Mouse (Mus musculus) embryonic facial prominence, embryonic 11.5 days (tissue): Measurements from ENCODE around the gene H2-D1. TPM values are rescaled to one million over a fixed set of nuclear protein-coding genes. Genes with fewer than 3 reads are reported as not detected.
"Not testable (repeated sequence)": the region's sequence is repeated elsewhere in the genome, so short reads cannot be mapped to it uniquely, and the experiment has no call there.

Experiments used
- ATAC-seq: fragments of 200-750 bp; cut with Nextera tagmentation; replicated peaks from 2 replicates; pipeline ENCODE4 v1.8.0; 2017; ENCODE audit warnings: low read depth; ENCODE audit not compliant: insufficient number of reproducible peaks, low FRiP score, low TSS enrichment
- DNase-seq: peaks from one replicate; pipeline ENCODE4 v3.0.0-alpha.2; 2015; ENCODE audit warnings: low spot score
- H3K27ac ChIP-seq: fragments of 300-500 bp; sonication (generic); replicated peaks from 2 replicates; pipeline ENCODE4 v1.5.1; 2014; ENCODE audit warnings: mild to moderate bottlenecking, low read depth, low read length, control low read depth
- H3K27me3 ChIP-seq: fragments of 300-500 bp; sonication (generic); 2 replicates; pipeline ENCODE4 v1.6.1; 2014; ENCODE audit warnings: mild to moderate bottlenecking, low read length, moderate library complexity, mixed read lengths; ENCODE audit not compliant: control insufficient read depth, insufficient read depth
- H3K36me3 ChIP-seq: fragments of 300-500 bp; sonication (generic); replicated peaks from 2 replicates; pipeline ENCODE4 v1.6.1; 2014; ENCODE audit warnings: low read depth, mild to moderate bottlenecking, low read length, moderate library complexity, mixed read lengths; ENCODE audit not compliant: control insufficient read depth, insufficient read depth
- H3K4me1 ChIP-seq: fragments of 300-500 bp; sonication (generic); 2 replicates; pipeline ENCODE4 v1.6.1; 2014; ENCODE audit warnings: low read length, mixed read lengths; ENCODE audit not compliant: control insufficient read depth, insufficient read depth
- H3K4me2 ChIP-seq: fragments of 300-500 bp; sonication (generic); 2 replicates; pipeline ENCODE4 v1.6.1; 2014; ENCODE audit warnings: low read depth, mild to moderate bottlenecking, control low read depth, low read length, moderate library complexity
- H3K4me3 ChIP-seq: fragments of 300-500 bp; sonication (generic); 2 replicates; pipeline ENCODE4 v1.5.1; 2014; ENCODE audit warnings: low read depth, low read length, control low read depth
- H3K9ac ChIP-seq: fragments of 300-500 bp; sonication (generic); replicated peaks from 2 replicates; pipeline ENCODE4 v1.6.1; 2014; ENCODE audit warnings: mild to moderate bottlenecking, control low read depth, low read length
- H3K9me3 ChIP-seq: fragments of 300-500 bp; sonication (generic); replicated peaks from 2 replicates; pipeline ENCODE4 v1.6.1; 2016; ENCODE audit warnings: mild to moderate bottlenecking, low read length, inconsistent platforms, mixed read lengths; ENCODE audit not compliant: control insufficient read depth
- WGBS: fragments of 180-500 bp; shearing (Covaris S2); extraction: QIAGEN DNeasy Blood & Tissue Kit; methylation state at CpG from one replicate; pipeline ENCODE4 v1.1.7; 2014; 5-methylcytosine and 5-hydroxymethylcytosine counted together
- polyA plus RNA-seq: library from polyadenylated mRNA; unstranded; fragments of >200 nt; fragmentation: Nextera tagmentation; extraction: Ambion mirVana; gene quantifications from 2 replicates; pipeline ENCODE4 v1.2.1, GENCODE M21; 2014

Gene H2-D1
- polyA plus RNA-seq, 1 experiment from 2014 or later = 18.8 TPM

GRCm38 (mm10) chr17:35285431-35285830 lies 22.9 kb downstream of the H2-D1 start:
- Histone ChIP-seq H3K27me3 (no peaks in the 10 kb centered on the region), H3K4me2 (no peak overlapping the region), H3K36me3 (no peaks in the 10 kb centered on the region), H3K4me1 (no peaks in the 10 kb centered on the region), H3K27ac (no peak overlapping the region), H3K9ac (no peak overlapping the region), H3K9me3 (no peaks in the 10 kb centered on the region), H3K4me3 (no peak overlapping the region)
- no peak for ATAC-seq
- no peak for DNase-seq

GRCm38 (mm10) chr17:35295796-35296195 lies 33.3 kb downstream of the H2-D1 start:
- WGBS = 3% methylated on average over 5 of the region's 5 CpGs

DNA sequence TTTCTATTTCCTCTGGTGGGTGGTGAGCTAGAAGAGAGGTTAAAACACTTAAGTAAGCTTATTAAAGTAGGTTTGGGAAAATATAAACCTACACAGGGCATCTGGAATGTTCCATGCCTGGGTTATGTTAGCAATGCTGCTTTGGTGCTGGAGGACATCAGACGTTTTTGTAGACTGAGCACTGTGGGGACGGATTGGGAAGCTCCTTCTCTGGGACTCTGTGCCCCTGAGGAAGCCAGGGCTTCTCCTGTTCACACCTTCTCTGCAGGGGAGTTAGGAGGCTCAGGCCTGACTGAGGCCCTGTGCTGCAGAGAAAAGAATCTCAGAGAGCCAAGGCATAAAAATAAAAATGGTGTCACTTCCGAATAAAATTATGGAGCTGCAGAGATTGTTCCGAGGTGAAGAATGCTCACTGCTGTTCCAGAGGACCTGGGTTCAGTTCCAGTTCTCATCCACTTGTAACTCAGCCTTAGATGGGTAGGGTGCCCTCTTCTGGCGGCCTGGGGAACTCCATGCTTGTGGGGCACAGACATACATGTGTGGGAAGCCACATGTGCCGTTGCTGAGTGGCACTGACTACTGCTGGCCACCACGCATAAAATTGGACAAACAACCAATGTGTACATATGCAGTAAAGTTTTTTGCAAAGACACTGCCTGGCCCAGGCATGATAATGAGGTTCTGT lies 37.9 kb downstream of the H2-D1 start:
- not testable (repeated sequence) for H3K27me3 ChIP-seq, ATAC-seq
- 85% methylated on average over 7 of the region's 7 CpGs for WGBS

More at GRCm38 (mm10) chr17:35295796-35296195, 33.3 kb downstream of the H2-D1 start:
- not testable (repeated sequence) for H3K27ac ChIP-seq, H3K9ac ChIP-seq, H3K4me2 ChIP-seq, H3K36me3 ChIP-seq, H3K27me3 ChIP-seq, ATAC-seq, H3K9me3 ChIP-seq, H3K4me1 ChIP-seq, H3K4me3 ChIP-seq
- DNase-seq = peak; percentile 57

DNA sequence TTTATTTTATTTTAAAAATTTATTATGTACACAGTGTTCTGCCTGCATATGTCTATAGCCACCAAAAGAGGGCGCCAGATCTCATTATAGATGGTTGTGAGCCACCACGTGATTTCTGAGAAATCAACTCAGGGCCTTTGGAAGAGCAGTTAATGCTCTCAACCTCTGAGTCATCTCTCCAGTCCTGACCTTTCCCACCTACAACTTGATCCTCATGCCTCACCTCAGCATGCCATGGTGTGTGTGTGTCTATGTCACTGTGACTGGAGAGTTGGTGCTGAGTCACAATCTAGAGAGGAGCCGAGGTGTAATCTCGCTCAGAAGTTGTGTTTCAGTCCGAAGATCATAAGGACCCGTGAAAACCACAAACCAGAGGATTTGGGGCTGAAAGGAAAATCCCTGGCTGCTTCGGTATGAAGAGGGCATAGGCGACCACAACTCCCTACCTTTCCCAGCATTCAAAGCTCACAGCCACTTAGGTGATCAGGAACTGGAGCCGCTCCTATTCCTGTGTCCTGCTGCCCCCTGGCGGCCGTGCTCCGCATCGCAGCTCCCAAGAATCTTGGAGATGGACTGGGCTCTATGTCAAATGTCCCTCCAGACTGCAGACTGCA lies 39.2 kb downstream of the H2-D1 start:
- 27% methylated on average over 13 of the region's 13 CpGs for WGBS
- ATAC-seq = no peak

More for the DNA sequence above, 37.9 kb downstream of the H2-D1 start:
- H3K9me3 ChIP-seq, H3K4me2 ChIP-seq, H3K36me3 ChIP-seq, H3K9ac ChIP-seq, DNase-seq, H3K4me1 ChIP-seq, H3K4me3 ChIP-seq, H3K27ac ChIP-seq: not testable (repeated sequence)

DNA sequence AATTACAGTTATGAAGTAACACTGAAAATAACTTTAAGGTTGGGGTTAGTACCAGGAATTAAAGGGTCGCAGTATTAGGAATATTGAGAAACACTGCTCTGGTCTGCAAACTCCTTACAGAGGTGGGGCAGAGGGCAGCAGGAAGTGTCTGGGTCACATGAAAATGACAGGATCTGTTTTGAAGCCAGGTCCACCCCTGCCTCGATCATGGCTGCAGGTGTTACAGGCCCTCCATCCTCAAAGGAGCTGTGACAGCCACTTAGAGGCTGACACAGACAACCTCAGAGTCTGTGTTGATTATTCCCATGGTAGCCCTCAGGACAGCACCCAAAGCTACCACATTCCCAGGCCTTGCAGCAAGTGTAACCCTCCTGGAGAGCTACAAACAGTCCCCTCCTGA lies 40.7 kb downstream of the H2-D1 start:
- ATAC-seq = no peak
- Histone ChIP-seq H3K27ac (no peak overlapping the region), H3K36me3 (no peaks in the 10 kb centered on the region), H3K27me3 (no peaks in the 10 kb centered on the region), H3K4me3 (no peak overlapping the region), H3K4me2 (no peak overlapping the region), H3K9me3 (no peaks in the 10 kb centered on the region), H3K4me1 (no peaks in the 10 kb centered on the region), H3K9ac (no peak overlapping the region)
- no peak for DNase-seq
- 72% methylated on average over 2 of the region's 2 CpGs for WGBS

More for the DNA sequence above, 39.2 kb downstream of the H2-D1 start:
- no peaks in the 10 kb centered on the region for H3K36me3 ChIP-seq
- DNase-seq = peak; percentile 78
- no peak overlapping the region for H3K4me2 ChIP-seq
- no peaks in the 10 kb centered on the region for H3K27me3 ChIP-seq
- H3K27ac ChIP-seq = no peak overlapping the region
- no peaks in the 10 kb centered on the region for H3K9me3 ChIP-seq
- no peak overlapping the region for H3K9ac ChIP-seq
- H3K4me1 ChIP-seq = no peaks in the 10 kb centered on the region
- no peak overlapping the region for H3K4me3 ChIP-seq

GRCm38 (mm10) chr17:35303756-35304350 lies 41.3 kb downstream of the H2-D1 start:
- Histone ChIP-seq H3K27me3 (no peaks in the 10 kb centered on the region), H3K4me2 (no peak overlapping the region), H3K4me3 (no peak overlapping the region), H3K9me3 (no peaks in the 10 kb centered on the region), H3K27ac (no peak overlapping the region), H3K4me1 (no peaks in the 10 kb centered on the region), H3K9ac (no peak overlapping the region), H3K36me3 (no peaks in the 10 kb centered on the region)
- WGBS = 83% methylated on average over 10 of the region's 10 CpGs
- ATAC-seq (no peak), DNase-seq (no peak)

- Histone ChIP-seq H3K4me2 (no peak overlapping the region), H3K27ac (no peak overlapping the region), H3K4me1 (no peaks in the 10 kb centered on the region), H3K27me3 (no peaks in the 10 kb centered on the region), H3K4me3 (no peak overlapping the region), H3K9ac (no peak overlapping the region), H3K9me3 (no peaks in the 10 kb centered on the region), H3K36me3 (no peaks in the 10 kb centered on the region)
- DNase-seq = no peak
- no peak for ATAC-seq
- 73% methylated on average over 6 of the region's 6 CpGs for WGBS
Observed at GRCm38 (mm10) chr17:35304478-35304877, 41.9 kb downstream of the H2-D1 start.

- H3K4me3 ChIP-seq, H3K9me3 ChIP-seq: not testable (repeated sequence)
- WGBS = 82% methylated on average over 8 of the region's 8 CpGs
Observed at GRCm38 (mm10) chr17:35304921-35305320, 42.4 kb downstream of the H2-D1 start.

More at GRCm38 (mm10) chr17:35304921-35305320, 42.4 kb downstream of the H2-D1 start:
- not testable (repeated sequence) for H3K9ac ChIP-seq, DNase-seq, H3K4me1 ChIP-seq, H3K27ac ChIP-seq, H3K36me3 ChIP-seq, ATAC-seq, H3K4me2 ChIP-seq, H3K27me3 ChIP-seq
